Mouse (Mus musculus) intestine, postnatal 0 days (tissue): ENCODE measurements around the gene Exoc3l4. TPM values are rescaled to one million over a fixed set of nuclear protein-coding genes. Genes with fewer than 3 reads are reported as not detected.
A peak's percentile ranks its signal among the peaks of the same experiment; 100 is the strongest.

Experiments
- ATAC-seq: fragments of 200-750 bp; cut with Nextera tagmentation; 2 replicates; pipeline ENCODE4 v1.8.0; 2017; ENCODE audit warnings: mild to moderate bottlenecking, moderate TSS enrichment, moderate library complexity
- H3K27ac ChIP-seq: fragments of 300-500 bp; sonication (generic); 2 replicates; pipeline ENCODE4 v1.5.1; 2014; ENCODE audit warnings: mild to moderate bottlenecking, low read depth, low read length, moderate library complexity
- H3K27me3 ChIP-seq: fragments of 300-500 bp; sonication (generic); replicated peaks from 2 replicates; pipeline ENCODE4 v1.6.1; 2014; ENCODE audit warnings: low read length, mixed read lengths; ENCODE audit not compliant: control insufficient read depth, insufficient read depth
- H3K36me3 ChIP-seq: fragments of 300-500 bp; sonication (generic); 2 replicates; pipeline ENCODE4 v1.6.1; 2014; ENCODE audit warnings: mild to moderate bottlenecking, moderate library complexity; ENCODE audit not compliant: control insufficient read depth, insufficient read depth
- H3K4me1 ChIP-seq: fragments of 300-500 bp; sonication (generic); replicated peaks from 2 replicates; pipeline ENCODE4 v1.6.1; 2014; ENCODE audit warnings: antibody characterized with exemption, low read length, mixed read lengths; ENCODE audit not compliant: control insufficient read depth, insufficient read depth
- H3K4me2 ChIP-seq: fragments of 300-500 bp; sonication (generic); replicated peaks from 2 replicates; pipeline ENCODE4 v1.6.1; 2014; ENCODE audit warnings: low read depth, mild to moderate bottlenecking, moderate library complexity
- H3K4me3 ChIP-seq: fragments of 300-500 bp; sonication (generic); 2 replicates; pipeline ENCODE4 v1.5.1; 2014; ENCODE audit warnings: low read depth, low read length
- H3K9ac ChIP-seq: fragments of 300-500 bp; sonication (generic); 2 replicates; pipeline ENCODE4 v1.6.1; 2014; ENCODE audit warnings: mild to moderate bottlenecking, low read depth, low read length
- H3K9me3 ChIP-seq: fragments of 300-500 bp; sonication (generic); 2 replicates; pipeline ENCODE4 v1.6.1; 2016; ENCODE audit warnings: mixed run types; ENCODE audit not compliant: control insufficient read depth
- CTCF ChIP-seq: sonication (generic); IDR thresholded peaks from 2 replicates; pipeline ENCODE4 v1.5.1; 2016; ENCODE audit warnings: low read depth, mild to moderate bottlenecking, control low read depth, antibody characterized with exemption, moderate library complexity
- WGBS: fragments of 180-500 bp; shearing (Covaris S2); extraction: QIAGEN DNeasy Blood & Tissue Kit; methylation state at CpG from one replicate; pipeline ENCODE4 v1.1.7; 2014; 5-methylcytosine and 5-hydroxymethylcytosine counted together
- polyA plus RNA-seq: library from polyadenylated mRNA; unstranded; fragments of >200 nt; fragmentation: Nextera tagmentation; extraction: Ambion mirVana; gene quantifications from 2 replicates; pipeline ENCODE4 v1.2.1, GENCODE M21; 2015

Gene Exoc3l4
- polyA plus RNA-seq, 1 experiment from 2014 or later: 163 TPM

DNA sequence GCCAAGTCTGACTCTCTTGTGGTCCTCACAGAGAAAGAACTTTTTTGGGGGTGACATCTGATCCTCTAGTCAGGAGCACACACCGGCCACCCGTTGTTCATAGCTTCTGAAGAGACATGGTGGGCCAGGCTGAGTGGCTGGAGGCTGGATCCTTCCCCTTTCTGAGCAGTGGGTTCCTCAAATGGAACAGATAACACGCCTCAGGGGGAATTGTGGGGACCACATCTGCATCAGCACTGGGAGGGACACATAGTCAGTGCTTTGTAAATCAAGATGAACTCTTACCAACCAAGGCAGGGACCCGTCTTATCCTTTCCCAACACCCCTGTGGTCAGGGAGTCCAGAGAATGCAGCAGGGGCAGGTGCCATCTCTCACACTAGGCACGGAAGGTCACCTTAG is 3.1 kb downstream of the Exoc3l4 start:
- WGBS: 81% methylated on average over 5 of the region's 5 CpGs
- Histone ChIP-seq H3K4me3 (no peak overlapping the region), H3K9me3 (no peaks in the 10 kb centered on the region), H3K27ac (no peak overlapping the region), H3K9ac (no peak overlapping the region), H3K36me3 (no peaks in the 10 kb centered on the region; the same call in 1 of the 2 replicates), H3K4me1 (peaks cover 3% of the 10 kb centered on the region; the same call in 1 of the 2 replicates), H3K27me3 (peaks cover 28% of the 10 kb centered on the region), H3K4me2 (peak overlapping the region; percentile 32)
- no peak for TF ChIP-seq CTCF
- no peak for ATAC-seq

DNA sequence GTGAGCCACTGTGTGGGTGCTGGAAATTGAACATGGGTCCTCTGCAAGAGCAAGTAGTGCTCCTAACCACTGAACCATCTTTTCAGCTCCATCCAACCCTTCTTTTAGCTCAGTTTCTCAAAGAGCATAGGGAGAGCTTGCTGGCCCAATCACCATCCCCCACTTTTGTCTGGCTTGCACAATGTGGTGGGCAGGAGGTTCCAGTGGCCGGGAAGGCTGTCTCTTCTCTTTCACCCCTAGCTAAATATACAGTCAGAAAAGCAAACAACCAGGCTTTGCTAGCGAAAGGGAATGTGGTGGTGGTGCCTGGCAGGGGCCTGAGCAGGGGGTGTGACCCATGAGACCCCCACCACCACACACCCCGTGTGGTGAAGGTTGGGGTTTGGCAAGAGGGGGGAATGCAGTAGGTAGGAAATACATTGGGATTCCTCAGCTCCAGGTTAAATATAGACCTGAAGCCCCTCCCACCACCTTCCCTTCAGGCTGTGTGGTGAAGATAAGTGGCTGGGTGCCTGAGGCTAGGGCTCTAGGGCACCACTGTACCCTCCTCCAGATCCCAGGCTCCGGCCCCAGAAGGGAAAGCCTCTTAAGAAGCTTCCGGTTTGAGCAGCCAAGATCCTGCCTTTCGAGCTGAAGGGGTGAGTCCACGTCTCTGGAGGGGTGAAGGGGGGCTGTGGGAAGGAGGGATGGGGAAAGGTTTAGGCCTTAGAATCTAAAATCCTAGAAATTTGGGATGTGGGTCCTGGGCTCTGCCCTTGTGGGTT is 4.3 kb downstream of the Exoc3l4 start:
- 43% methylated on average over 7 of the region's 7 CpGs for WGBS

GRCm38 (mm10) chr12:111422852-111423251 is 6.0 kb downstream of the Exoc3l4 start:
- no peak overlapping the region for H3K27ac ChIP-seq
- peaks cover 4% of the 10 kb centered on the region for H3K4me1 ChIP-seq
- no peak overlapping the region for H3K4me3 ChIP-seq
- H3K9me3 ChIP-seq: no peaks in the 10 kb centered on the region
- no peak for TF ChIP-seq CTCF
- no peak overlapping the region for H3K9ac ChIP-seq
- no peaks in the 10 kb centered on the region; the same call in 1 of the 2 replicates for H3K36me3 ChIP-seq
- H3K4me2 ChIP-seq: peak overlapping the region; percentile 47
- peak; percentile 67 for ATAC-seq
- WGBS: 32% methylated on average over 5 of the region's 5 CpGs
- peaks cover 35% of the 10 kb centered on the region for H3K27me3 ChIP-seq

More for the DNA sequence above, 4.3 kb downstream of the Exoc3l4 start:
- no peak for TF ChIP-seq CTCF
- 0 out of 2 replicates have a peak overlapping the region, but pooled peaks have one; percentile 28 for H3K27ac ChIP-seq
- no peaks in the 10 kb centered on the region; the same call in 1 of the 2 replicates for H3K36me3 ChIP-seq
- peaks cover 3% of the 10 kb centered on the region; the same call in 1 of the 2 replicates for H3K4me1 ChIP-seq
- no peak overlapping the region for H3K9ac ChIP-seq
- H3K9me3 ChIP-seq: no peaks in the 10 kb centered on the region
- no peak for ATAC-seq
- H3K27me3 ChIP-seq: peaks cover 35% of the 10 kb centered on the region
- 0 out of 2 replicates have a peak overlapping the region, but pooled peaks have one; percentile 5 for H3K4me3 ChIP-seq
- peak overlapping the region; percentile 32 for H3K4me2 ChIP-seq

- no peak for TF ChIP-seq CTCF
- H3K4me3 ChIP-seq: peak overlapping the region; percentile 16; the same call in 1 of the 2 replicates
- ATAC-seq: no peak
- no peaks in the 10 kb centered on the region; the same call in 1 of the 2 replicates for H3K36me3 ChIP-seq
- no peak overlapping the region for H3K27ac ChIP-seq
- peaks cover 35% of the 10 kb centered on the region for H3K27me3 ChIP-seq
- H3K9ac ChIP-seq: no peak overlapping the region
- H3K4me1 ChIP-seq: peaks cover 6% of the 10 kb centered on the region
- H3K4me2 ChIP-seq: peak overlapping the region; percentile 47
- WGBS: 25% methylated on average over 43 of the region's 43 CpGs
- H3K9me3 ChIP-seq: no peaks in the 10 kb centered on the region
Observed at GRCm38 (mm10) chr12:111423570-111424129, 6.8 kb downstream of the Exoc3l4 start.

GRCm38 (mm10) chr12:111424547-111424946 is 7.7 kb downstream of the Exoc3l4 start:
- ATAC-seq: no peak
- no peaks in the 10 kb centered on the region; the same call in 1 of the 2 replicates for H3K36me3 ChIP-seq
- H3K27me3 ChIP-seq: peaks cover 35% of the 10 kb centered on the region
- 43% methylated on average over 9 of the region's 9 CpGs for WGBS
- no peak overlapping the region for H3K4me3 ChIP-seq
- no peak overlapping the region for H3K9ac ChIP-seq
- no peak overlapping the region for H3K27ac ChIP-seq
- H3K4me1 ChIP-seq: peaks cover 6% of the 10 kb centered on the region
- no peak for TF ChIP-seq CTCF
- no peaks in the 10 kb centered on the region for H3K9me3 ChIP-seq
- H3K4me2 ChIP-seq: 0 out of 2 replicates have a peak overlapping the region, but pooled peaks have one; percentile 7

- Histone ChIP-seq H3K4me2 (peak overlapping the region; percentile 2; the same call in 1 of the 2 replicates), H3K9ac (no peak overlapping the region), H3K36me3 (no peaks in the 10 kb centered on the region; the same call in 1 of the 2 replicates), H3K27ac (no peak overlapping the region), H3K4me3 (peak overlapping the region; percentile 11; the same call in 1 of the 2 replicates), H3K4me1 (peaks cover 6% of the 10 kb centered on the region), H3K9me3 (no peaks in the 10 kb centered on the region), H3K27me3 (peaks cover 35% of the 10 kb centered on the region)
- no peak for ATAC-seq
- TF ChIP-seq CTCF: peak; percentile 92
- WGBS: 9% methylated on average over 15 of the region's 15 CpGs
Observed at GRCm38 (mm10) chr12:111425258-111425657, 8.4 kb downstream of the Exoc3l4 start.
